Mouse (Mus musculus) layer of hippocampus, adult 8-10 months (tissue): ENCODE measurements around the gene Cpne5. TPM values are rescaled to one million over a fixed set of nuclear protein-coding genes. Genes with fewer than 3 reads are reported as not detected.

Experiments
- DNase-seq, 2 experiments: peaks; one replicate each; pipeline ENCODE4 v3.0.0; 2022; ENCODE audit warnings: low spot score in 2 of 2
- total RNA-seq, 4 experiments: library from RNA; stranded (reverse); gene quantifications; 2 replicates each; pipeline ENCODE4 v1.2.4; 2022

Gene Cpne5
- total RNA-seq, 4 experiments from 2014 or later, result 26.5 to 35.8 (median 29.7) TPM

DNA sequence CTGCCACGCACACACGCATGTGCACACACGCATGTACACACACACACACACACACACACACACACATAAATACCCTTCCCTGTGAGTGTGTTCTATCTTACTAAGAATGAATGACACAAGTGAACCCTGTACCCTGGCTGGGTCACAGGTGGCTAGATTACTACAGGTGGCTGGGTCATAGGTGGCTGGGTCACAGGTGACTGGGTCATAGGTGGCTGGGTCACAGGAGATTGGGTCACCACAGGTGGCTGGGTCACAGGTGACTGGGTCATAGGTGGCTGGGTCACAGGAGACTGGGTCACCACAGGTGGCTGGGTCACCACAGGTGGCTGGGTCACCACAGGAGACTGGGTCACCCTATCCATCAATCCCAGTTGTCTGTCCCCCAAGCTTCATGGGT is 27.9 kb downstream of the Cpne5 start:
- no peak for DNase-seq

DNA sequence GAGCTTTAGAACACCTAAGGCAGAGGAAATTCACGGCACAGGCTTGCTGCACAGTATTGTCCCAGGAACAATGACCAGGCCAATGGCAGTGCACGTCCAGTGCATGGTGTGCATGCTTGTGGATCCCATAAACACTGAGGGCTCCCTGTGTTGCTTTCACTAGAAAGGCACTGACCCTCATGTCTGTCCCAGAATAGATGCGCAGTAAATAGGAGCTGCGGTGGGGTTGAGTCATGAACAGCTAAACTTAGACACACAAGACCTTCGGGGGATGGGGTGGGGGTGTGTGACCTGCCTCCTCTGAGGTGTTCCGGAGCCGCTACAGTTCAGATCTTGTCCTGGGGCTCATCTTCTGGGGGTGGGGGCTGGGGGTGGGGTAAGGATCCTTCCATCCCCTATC is 31.9 kb downstream of the Cpne5 start:
- no peak for DNase-seq

DNA sequence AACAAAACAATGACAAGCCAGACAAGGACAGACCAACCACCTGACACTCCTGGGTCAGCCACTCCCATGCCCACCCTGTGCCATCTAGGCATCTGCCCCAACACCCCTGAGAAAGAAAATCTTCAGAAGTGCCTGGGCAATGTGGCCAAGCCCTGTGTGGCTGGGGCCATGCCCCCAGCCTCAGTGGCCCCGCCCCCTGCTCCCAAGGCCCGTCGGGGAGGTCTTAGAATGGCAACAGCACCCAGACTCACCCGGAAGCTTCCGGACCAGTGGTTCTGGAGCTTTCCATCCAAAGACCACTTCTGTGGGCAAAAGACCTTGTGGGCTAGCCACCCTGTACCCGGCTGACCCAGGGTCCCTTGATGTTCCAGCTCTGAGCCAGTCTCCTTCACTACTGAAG is 35.4 kb downstream of the Cpne5 start:
- DNase-seq, result no peak

DNA sequence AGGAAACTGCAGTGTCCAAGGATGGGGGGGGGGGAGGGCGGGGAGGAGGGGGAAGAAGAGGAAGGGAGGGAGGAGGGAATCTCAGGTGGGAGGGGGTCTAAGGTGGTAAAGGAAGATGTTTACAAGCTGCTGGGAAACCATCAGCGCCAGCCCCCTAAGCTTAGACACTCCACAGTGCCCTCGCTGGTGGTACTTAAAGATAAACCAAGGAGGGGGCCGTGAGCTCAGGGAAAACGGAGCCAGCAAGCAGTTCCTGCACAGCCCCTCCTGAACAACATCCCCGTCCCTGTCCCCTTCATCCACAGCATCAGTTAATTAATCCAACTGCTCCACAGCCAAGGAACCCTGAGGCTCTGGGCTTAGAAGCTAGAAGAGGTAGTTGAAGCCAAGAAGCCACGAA is 38.1 kb downstream of the Cpne5 start:
- DNase-seq, result no peak

DNA sequence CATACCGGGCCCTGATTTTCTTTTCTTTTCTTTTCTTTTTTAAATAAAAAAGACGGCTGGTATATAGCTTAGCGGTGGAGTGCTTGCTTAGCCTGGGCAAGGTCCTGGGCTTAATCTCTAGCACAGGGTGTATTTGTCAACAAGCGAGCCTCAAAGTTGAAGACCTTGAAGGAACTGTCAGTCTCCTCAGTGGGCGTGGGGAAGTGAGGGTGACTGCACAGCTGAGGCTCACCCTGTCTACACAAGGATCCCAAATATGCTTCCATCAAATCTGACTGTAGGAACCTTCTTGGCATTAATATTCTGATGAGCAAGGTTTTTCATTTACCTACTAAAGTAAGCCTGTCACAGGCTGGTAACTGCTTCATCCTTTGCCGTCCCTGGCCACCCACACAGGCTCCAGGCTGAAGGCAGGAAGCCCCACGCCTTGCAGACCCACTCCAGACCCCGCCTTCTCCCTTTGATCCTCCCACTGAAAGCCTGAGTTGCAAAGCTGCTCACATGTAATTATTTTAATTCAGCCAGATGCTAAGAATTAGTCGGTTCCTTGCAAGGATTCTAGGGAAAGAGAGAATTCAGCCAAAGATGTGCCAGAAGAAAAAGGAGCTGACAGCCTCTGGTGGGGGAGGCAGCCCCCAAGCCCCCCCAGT is 38.7 kb downstream of the Cpne5 start:
- peak; percentile 25 to 53 for DNase-seq

DNA sequence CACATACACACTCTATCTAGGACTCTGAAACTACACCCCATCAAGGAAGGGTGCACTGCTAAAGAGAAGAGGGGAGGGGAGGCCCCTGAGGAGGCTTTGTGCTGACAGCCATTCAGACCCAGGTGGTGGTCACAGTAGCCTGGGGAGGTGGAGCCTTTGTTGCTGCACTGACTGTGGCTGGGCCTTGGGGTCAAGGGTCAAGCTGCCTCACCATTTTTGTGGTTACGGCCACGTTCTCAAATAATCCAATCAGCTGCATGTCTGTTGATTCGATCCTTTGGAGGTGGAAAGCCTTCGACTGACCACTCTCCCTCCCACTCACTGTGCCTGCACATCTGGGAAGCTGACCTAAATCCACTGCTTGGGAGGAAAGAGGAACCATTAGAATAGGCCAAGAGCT is 42.4 kb downstream of the Cpne5 start:
- no peak for DNase-seq

DNA sequence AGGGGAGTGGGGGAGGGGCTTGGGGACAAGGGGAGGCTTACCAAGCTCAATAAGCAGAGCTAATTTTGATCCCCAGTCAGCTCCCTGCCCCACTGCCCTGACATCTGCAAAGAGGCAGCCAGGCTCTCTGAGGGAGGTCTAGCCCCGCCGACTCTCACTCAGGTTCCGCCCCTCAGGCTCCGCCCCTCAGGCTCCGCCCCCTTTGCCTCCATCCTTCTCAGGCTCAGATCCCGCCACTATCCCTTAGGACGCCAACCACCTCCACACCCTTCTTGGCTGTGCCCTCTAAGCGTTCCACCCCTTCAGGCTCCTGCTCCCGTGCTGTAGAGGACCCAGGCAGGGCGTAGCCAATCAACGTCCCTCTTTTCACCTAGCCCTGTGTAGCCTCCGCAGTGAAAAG is 49.0 kb downstream of the Cpne5 start:
- no peak for DNase-seq

DNA sequence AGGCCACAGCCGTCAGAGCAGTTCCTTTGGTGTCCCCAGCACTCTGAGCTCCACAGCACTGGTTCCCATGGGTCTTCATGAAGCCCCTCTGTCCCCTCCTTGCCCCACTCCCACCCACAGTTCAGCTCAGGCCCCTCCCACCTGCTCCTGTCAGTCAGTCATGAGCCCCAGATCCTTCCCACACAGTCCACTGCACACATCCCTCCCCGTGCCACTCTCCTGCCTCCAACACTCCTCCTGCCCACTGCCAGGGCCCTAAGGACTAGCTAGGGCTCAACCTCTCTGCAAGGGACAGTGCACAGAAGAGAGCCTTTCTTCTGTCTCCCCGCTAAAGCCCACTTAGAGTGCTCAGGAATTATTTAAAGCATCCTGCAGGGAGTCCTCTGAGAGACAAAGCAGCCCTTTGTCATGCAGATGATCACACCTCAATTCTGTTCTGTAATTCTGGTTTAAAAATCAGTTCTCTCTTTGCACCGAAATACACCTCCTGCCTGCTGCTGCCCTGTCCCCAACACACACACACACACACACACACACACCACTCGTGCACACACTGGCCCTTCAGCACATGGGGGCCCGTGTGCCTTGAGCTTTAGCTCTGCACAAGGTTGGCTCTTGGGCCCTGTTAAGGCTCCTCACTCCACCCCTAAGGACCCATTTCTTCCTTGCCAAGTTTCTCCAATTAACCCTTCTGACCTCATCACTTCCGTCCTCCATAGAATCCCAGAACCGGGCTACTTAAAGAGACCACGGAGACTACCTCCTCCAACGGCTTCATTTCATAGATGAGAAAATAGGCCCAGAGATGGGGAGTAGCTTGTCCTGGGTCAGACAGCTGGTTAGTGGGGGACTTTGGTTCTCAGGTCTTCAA is 50.7 kb downstream of the Cpne5 start:
- DNase-seq, result no peak

DNA sequence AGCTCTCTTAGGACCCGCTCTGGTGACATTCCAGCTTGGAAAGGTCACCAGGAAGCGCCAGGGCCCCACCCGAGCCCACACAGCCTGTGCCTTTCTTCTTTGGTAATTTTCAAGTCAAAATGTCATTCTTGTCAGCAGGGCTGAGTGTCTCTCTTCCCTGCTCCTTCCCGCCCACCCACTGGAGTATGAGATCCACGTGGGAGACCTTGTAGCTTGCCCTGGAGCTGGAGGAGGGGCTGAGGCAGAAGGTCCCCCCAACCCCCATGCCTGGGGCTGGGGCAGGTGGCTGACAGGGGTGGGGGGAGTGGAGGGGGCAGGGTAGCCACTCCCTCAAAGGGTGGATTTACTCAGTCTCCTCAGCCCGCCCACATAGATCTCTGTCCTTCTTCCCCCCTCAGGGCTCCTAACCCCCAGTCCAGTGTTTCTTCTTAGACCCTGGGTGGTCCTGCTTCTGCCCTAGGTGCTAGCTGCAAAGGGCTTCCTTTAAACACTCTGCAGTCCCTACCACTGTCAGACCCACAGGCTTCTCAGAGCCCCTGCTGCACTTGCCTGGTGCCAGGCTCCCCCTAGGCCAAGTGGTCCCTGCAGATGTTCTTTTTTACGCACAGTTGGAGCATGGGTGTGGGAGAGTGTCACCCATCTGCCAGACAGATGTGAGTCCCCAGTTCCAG is 52.5 kb downstream of the Cpne5 start:
- no peak for DNase-seq

DNA sequence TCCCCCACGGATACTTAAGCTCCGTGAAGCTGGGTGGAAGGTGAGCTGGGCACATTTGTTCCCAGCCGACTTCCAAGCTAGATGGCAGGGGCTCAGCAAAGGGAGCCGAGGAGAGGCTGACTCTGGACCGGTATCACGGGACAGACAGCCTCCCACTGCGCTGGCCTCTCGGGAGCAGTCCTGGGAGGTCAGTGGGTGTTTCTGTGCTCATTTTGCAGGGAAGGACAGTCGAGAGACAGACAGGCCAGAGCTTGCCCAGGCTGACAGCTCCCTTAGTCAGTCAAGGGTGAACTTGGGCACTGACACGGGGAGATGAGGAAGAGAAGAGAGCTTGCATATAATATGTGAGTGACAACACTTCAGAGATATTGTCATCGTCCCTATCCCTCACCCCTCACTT is 54.8 kb downstream of the Cpne5 start:
- no peak for DNase-seq

DNA sequence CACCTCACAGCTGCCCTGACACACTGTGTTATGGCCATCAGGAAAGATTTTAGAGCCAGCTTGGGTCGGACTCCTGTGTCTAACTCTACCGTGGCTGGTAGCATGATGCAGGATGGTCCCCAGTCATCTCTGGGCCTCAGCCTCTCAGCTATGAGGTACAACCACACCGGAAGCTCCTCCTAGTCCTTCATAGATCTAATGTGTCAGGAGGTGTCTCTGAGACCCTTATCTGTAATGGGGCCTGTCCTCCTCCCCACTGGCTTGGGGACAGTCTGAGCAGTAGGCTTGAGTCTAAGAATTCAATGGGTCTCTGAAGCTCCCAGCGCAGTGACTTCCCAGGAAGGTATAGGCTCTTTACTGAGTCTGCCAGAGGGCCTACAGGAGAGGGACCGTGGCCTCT is 56.2 kb downstream of the Cpne5 start:
- DNase-seq, result no peak

DNA sequence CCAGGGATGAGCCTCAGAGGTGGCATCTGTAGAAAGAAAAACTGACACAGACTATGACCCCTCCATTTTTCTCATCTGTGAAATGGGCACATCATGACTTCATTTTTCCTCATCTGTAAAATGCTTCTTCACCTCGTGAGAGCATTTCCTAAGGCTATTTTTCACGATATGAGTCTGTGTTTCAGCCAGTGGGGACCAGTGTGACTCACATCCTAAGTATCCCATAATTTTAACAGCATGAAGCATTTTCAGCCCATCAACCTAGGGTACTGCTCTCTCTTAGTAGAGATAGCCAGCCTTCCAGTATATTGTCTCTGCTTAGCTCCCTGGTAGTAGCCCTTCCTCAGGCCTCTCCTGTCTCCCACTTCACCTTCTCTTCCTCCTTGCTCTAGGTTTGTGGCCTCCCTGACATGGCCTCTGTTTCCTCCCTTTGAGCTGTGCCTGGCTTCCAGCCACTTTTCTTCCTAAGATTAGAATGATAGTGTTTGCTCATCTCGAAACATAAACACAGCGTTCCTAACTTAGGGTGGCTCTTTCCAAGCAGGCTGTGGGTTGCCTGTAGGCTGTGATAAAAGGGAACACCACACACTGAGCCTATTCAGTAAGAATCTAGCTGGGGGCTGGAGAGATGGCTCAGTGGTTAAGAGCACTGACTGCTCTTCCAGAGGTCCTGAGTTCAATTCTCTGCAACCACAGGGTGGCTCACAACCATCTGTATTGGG is 57.4 kb downstream of the Cpne5 start:
- no peak for DNase-seq

DNA sequence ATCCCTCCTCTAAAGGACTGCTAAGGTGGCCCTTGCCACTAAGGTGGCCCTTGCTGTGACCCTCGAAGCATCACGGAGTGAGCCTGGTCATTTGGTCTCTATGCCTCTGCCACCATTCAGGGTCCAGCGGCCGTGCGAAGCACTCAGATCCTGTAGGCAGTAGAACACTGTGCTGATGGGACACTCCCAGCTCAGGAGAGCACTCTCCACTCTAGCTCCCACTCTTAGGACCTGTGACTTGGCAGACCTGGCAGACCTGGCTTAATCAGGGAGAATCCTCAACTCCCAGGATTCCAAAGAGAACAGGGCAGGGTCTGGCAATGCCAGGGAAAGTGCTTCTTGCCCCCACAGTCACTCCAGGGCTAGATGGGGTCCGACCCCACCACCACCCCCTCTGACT is 58.0 kb downstream of the Cpne5 start:
- no peak for DNase-seq

DNA sequence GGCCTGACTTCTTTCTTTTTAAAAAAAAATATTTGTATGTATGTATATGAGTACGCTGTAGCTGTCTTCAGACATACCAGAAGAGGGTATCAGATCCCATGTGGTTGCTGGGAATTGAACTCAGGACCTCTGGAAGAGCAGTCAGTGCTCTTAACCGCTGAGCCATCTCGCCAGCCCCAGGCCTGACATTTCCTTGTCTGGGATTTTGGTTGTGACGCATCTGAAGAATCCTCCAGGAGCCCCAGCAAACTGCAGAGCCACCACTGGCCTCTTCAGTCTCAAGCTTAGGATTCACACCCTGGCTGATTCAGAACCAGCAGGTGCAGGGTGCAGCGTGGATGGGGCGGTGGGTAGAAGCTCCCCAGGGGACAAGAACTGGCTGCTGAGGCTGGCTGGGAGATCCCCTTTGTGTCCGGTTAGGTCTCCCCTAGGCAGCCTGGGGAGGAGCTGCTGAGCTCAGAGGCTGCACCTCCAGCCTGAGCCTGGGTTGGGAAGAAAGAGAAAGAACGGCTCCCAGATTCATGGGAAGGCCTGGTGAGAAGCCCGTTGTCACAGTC is 59.4 kb downstream of the Cpne5 start:
- no peak for DNase-seq

DNA sequence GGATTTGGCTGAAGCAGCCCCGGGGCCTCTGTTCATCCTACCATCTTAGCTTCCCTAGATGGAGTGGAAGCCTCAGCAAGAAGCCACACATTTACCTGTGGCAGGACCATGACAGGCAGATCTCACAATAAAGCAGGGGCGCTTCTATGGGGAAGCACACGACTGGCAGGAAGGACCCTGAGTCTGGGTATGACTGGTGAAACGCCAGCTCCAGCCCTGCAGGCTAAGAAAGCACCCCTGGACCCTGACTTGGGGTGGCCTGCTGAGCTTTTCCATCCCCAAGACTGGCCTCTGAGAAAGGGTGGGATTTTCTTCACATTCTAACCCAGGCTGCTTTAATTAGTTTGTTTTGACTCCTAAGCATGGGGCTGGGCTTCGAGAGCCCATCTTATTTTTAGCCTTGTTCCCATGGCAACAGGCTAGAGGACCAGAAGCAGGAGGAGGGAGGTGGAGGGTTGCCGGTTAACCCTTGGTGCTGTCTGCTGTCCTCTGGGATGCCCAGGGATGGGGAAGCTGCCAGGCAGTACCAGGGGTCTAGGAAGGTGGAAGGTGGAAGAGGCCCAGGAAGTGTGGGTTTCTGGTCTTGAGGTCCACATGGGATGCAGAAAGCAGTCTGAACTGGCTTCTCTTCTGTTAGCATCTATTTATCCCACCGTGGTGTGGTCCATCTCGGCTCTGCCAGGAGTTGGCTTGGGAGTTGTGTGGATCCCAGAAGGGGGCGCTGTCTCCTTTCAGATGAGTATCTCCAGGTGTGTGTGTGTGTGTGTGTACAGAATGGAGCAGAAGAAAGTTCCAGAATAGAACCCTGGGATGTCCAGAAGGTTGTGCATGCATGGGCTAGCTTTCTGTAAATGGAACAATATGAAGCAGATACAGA is 61.3 kb downstream of the Cpne5 start:
- peak; percentile 62 to 79 for DNase-seq

DNA sequence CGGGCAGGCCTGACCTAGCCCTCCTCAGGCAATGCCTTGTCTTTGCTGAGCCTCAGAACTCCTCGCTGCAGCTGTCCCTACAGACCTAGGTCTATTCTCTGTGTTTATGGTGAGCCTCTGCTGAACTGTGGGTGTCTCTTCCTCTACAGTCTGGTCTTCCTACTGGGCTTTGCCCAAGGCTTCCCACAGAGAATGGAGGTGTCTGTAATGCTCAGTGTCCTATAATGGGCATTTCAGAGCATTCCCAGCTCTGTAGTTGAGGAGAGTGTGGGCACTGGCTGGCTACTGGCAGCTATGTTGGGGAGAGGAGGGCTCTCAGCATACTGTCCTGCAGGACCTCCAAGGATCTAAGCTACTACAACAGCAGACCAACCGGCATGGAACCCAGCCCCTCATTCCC is 62.3 kb downstream of the Cpne5 start:
- no peak for DNase-seq

DNA sequence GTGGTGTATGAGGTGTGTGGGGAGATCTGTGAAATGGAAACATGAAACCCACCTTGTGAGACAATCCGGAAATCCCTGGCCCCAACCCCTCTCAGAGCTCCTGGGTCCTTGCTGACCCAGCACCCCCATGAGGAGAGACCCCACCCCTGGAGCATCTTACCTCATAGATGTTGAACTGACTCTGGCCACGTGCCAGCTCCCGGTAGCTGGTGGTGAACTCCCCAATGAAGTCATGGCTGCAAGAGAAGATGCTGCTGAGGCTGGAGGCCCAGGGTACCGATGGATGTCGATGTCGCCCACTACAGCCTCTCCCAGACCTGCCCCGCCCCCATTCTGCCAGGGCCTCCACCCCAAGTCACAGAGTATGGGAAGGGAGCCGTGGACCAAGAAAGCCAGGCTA is 64.8 kb downstream of the Cpne5 start:
- no peak for DNase-seq

DNA sequence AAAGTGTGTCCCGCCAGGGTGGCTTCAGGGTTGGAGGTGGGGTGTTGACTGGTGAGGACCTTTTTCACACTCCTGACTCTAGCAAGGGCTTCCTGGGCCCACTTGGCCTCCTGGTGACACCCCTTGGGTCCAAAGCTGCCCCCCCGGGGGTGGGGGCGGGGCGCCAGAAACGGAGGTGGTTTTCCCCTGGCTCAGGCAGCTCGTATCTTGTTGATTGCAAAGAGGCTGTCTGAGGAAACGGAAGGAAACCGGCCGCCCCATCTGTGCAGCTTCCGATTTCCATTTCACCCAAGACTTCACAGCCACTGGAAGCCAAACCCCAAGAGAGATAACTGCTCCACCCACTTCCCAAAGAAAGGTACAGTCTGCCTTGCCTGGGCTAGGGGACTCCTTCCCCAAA is 65.9 kb downstream of the Cpne5 start:
- DNase-seq, result no peak

DNA sequence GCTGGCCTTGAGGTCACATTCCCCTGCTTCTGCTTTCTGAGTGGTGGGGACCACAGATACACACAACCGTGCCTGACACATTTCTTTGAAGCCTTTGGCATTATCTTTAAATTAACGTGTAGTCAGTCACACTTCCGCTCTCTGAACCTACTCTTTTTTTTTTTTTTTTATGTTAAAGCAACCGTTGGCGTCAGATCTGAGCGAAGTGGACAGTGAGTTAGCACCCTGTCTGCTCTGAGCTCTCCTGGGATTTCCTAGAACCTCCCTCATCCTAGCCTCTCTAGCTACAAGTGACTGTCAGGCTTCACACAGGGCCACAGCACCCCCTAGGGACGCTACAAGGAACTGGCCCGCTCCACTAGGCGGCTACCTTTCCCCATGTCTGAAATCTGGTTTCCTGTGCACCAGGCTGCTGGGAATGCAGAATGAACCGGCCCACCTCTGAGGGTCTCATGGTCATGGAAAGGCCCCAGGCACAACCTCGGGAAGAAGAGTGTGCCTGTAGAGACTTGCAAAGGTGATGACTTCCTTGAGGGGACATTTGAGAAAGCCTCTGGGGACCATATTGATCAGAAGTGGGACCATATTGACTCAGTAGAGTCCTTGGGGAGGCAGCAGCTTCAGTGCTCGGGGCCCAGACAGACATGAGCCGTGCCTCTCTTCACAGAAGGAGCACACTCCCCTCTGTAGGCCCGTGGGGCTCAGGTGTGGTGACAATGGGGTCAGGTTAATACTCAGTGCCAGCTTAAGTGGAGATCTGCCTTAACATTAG is 66.8 kb downstream of the Cpne5 start:
- DNase-seq, result peak in 1 of 2 experiments; percentile 83
